Mouse (Mus musculus) macrophage (primary cell): ENCODE measurements around the gene Poglut1. TPM values are rescaled to one million over a fixed set of nuclear protein-coding genes. Genes with fewer than 3 reads are reported as not detected.

Experiments used
- H3K27ac ChIP-seq: fragments of 350-480 bp; formaldehyde crosslinking; 2 replicates; pipeline ENCODE4 v1.9.0; 2021
- H3K36me3 ChIP-seq: fragments of 350-480 bp; formaldehyde crosslinking; 2 replicates; pipeline ENCODE4 v1.9.0; 2021; ENCODE audit errors: inconsistent target
- H3K4me3 ChIP-seq: fragments of 350-480 bp; formaldehyde crosslinking; 2 replicates; pipeline ENCODE4 v1.9.0; 2021; ENCODE audit errors: inconsistent target
- H3K79me2 ChIP-seq: fragments of 350-480 bp; formaldehyde crosslinking; 2 replicates; pipeline ENCODE4 v1.9.0; 2021; ENCODE audit errors: inconsistent target
- WGBS: methylation state at CpG from one replicate; pipeline ENCODE4 v1.1.7; 2026; ENCODE audit warnings: inconsistent platforms; ENCODE audit not compliant: missing documents; 5-methylcytosine and 5-hydroxymethylcytosine counted together
- polyA plus RNA-seq: library from polyadenylated mRNA; stranded (reverse); fragments of 250-400 nt; gene quantifications from 3 replicates; pipeline ENCODE4 v1.2.4, GENCODE M21; 2018; ENCODE audit warnings: inconsistent platforms

Gene Poglut1
- polyA plus RNA-seq, 1 experiment from 2014 or later, result 17.7 TPM

- Histone ChIP-seq H3K4me3 (peak overlapping the region; percentile 96), H3K36me3 (0 out of 2 replicates have a peak, but pooled peaks cover 6% of the 10 kb centered on the region), H3K79me2 (peaks cover 57% of the 10 kb centered on the region), H3K27ac (no peak overlapping the region; the same call in 1 of the 2 replicates)
- 39% methylated on average over 10 of the region's 10 CpGs for WGBS
Observed at GRCm38 (mm10) chr16:38563516-38563915, 13.5 kb upstream of the Poglut1 start.

DNA sequence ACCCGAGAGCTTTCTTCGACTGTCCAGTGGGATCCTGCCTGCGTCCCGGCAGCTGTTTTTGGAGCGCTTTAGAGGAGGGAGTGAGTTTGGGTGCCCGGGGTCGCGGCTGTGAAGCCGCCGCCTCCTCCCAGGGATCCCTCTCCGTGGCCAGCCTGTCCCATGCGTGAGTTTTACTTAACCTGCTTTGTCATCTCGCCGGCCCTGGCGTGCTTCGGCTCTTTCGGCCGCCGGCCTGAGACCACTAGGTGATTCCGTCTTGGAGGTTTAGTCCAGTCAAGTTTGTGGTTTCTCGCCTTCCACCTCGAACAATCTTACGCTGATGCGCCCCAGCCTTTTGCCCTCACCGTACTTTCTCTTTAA is 12.9 kb upstream of the Poglut1 start:
- Histone ChIP-seq H3K79me2 (peaks cover 53% of the 10 kb centered on the region), H3K27ac (peak overlapping the region; percentile 66), H3K36me3 (0 out of 2 replicates have a peak, but pooled peaks cover 6% of the 10 kb centered on the region), H3K4me3 (peak overlapping the region; percentile 96)
- WGBS, result under 1% methylated on average over 25 of the region's 25 CpGs

- peak overlapping the region; percentile 96 for H3K4me3 ChIP-seq
- H3K27ac ChIP-seq, result peak overlapping the region; percentile 66
- 0 out of 2 replicates have a peak, but pooled peaks cover 6% of the 10 kb centered on the region for H3K36me3 ChIP-seq
- peaks cover 47% of the 10 kb centered on the region for H3K79me2 ChIP-seq
- WGBS, result 6% methylated on average over 36 of the region's 37 CpGs
Observed at GRCm38 (mm10) chr16:38562131-38562967, 12.3 kb upstream of the Poglut1 start.

DNA sequence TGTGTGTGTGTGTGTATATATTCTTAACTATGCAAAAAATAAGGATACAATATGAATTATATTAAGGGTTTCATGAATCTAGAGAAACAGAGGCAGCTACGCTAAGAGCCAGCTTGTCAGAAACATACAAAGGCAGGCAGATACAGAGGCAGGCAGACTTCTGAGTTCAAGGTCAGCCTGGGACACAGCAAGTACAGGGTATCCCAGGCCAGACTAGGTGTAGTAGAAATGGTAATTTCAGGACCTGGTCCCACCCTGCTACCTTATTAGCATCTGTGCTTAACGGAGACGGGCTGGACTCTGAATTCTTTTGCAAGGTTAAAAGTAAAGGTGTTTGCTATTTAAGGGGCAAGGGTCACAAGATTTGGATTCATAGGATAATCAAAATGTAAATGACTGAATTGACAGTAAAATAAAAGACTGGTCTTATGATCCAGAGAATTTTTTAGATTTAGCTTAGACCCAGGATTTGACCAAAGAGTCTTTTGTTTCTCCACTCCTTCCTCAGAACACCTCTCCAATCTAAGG is 8.2 kb upstream of the Poglut1 start, which contains the start of gene Tmem39a:
Tmem39a (plus strand) TSS at position 478 of the 528 bp plus-strand sequence.
- Histone ChIP-seq H3K4me3 (no peak within 1 kb of the TSS), H3K36me3 (no peaks in the 10 kb centered on the region), H3K79me2 (peaks cover 6% of the 10 kb centered on the region), H3K27ac (no peak within 1 kb of the TSS)
- 85% methylated on average over 3 of the region's 3 CpGs for WGBS

DNA sequence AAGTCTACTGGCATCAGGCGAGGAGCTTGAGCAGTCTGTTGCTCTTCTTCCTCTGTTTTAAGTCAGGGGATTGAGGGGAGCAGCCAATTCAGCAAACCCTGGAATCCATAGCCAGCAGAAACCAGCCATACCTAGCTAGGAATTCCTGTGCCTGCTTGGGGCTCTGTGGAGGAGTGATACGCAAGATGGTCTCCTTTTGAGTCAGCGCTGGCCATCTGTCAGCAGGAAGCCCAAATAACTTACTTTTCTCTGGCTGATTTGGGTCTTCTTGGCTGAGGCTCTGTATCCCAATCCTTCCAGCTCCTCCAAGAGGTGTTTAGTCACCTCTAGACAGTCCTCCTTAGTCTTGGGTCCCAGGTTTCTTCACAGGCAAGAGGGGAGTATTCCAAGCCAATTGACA is 5.9 kb upstream of the Poglut1 start:
- WGBS, result 92% methylated on average over 3 of the region's 3 CpGs
- no peaks in the 10 kb centered on the region for H3K79me2 ChIP-seq
- no peak overlapping the region for H3K4me3 ChIP-seq
- no peaks in the 10 kb centered on the region for H3K36me3 ChIP-seq
- H3K27ac ChIP-seq, result no peak overlapping the region

DNA sequence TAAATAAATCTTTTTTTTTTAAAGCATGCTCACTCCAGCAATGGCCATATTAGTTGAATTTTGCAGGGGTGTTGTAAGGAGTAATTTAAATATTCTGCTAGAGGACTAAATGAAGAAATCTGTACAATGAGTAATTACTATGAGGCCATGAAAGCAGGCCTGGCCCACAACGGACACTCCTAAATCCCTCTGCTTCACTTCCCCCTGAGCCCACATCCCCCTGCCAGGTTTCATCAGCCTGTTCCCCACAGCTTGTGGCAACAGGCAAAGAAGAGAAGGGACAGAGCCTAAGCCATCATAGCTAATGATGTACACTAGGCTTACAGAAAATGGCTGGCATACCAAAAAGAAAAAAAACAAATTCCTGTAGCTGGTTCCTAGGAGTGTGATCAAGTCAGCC is 2.1 kb downstream of the Poglut1 start:
- no peak overlapping the region for H3K27ac ChIP-seq
- H3K4me3 ChIP-seq, result no peak overlapping the region
- peaks cover 10% of the 10 kb centered on the region; the same call in 1 of the 2 replicates for H3K36me3 ChIP-seq
- no peaks in the 10 kb centered on the region for H3K79me2 ChIP-seq
- WGBS, result 55% methylated on average over 1 of the region's 1 CpGs

DNA sequence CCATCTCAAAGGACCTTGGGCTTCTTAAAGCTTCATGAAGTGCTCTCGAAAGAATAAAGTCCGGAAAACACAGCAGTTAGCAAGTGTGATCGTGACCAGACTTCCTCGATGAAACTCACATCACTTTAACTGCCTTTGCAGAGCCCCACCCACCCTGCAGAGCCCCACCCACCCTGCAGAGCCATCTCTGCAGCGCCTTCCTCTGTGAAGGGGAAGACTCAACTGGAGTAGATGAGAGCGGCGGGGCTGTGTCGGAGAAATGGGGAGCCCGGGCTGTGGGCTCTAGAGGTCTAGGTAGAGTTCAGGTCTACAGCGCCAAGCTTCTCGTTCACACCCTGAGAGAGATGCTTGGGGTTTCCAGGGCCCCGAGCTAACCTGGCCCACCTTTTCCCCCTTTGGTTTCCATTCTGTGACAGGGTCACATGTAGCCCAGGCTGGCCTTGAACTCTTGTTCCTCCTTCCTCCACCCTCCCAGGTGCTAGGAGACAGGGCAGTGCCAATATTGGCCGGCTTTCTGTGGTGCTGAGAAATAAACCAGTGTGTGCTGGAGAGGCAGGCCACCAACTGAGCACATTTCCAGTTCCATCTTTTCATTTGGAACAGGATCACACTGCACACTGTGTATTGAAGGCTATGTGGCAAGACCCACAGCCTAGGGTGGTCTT is 11.2 kb downstream of the Poglut1 start:
- WGBS, result 77% methylated on average over 13 of the region's 13 CpGs

DNA sequence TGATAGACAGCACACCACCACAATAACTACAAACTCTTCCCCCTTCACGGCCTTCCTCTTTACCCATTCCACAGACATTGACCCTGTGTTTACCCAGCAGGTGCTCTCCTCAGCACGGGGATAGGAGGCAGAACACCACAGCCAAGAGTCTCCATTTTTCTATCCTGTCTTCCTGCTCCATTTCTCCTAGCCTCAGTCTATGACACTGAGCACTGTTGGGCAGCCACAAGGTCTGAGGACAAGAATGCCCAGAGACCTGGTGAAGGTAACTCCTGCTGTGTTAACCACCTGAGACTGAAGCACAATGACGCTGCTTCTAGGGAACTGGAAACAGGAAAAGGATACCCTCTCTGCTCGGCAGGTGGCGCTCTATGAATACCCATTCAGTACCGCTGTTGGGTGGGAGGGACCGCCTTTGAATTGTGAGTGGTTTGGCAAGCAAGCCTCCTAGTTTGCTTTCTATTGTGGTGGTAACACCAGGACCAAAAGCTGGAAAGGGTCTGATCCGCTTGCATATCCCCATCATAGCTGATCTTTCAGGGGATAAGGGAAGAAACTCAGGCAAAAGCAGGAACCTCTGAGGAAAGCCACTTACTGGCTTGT is 13.4 kb downstream of the Poglut1 start:
- H3K36me3 ChIP-seq, result peaks cover 19% of the 10 kb centered on the region; the same call in 1 of the 2 replicates
- H3K4me3 ChIP-seq, result no peak overlapping the region
- H3K79me2 ChIP-seq, result no peaks in the 10 kb centered on the region
- H3K27ac ChIP-seq, result no peak overlapping the region
- WGBS, result 51% methylated on average over 8 of the region's 8 CpGs

More for the DNA sequence above, 11.2 kb downstream of the Poglut1 start:
- peaks cover 26% of the 10 kb centered on the region for H3K36me3 ChIP-seq
- H3K27ac ChIP-seq, result no peak overlapping the region
- no peaks in the 10 kb centered on the region for H3K79me2 ChIP-seq
- no peak overlapping the region for H3K4me3 ChIP-seq

DNA sequence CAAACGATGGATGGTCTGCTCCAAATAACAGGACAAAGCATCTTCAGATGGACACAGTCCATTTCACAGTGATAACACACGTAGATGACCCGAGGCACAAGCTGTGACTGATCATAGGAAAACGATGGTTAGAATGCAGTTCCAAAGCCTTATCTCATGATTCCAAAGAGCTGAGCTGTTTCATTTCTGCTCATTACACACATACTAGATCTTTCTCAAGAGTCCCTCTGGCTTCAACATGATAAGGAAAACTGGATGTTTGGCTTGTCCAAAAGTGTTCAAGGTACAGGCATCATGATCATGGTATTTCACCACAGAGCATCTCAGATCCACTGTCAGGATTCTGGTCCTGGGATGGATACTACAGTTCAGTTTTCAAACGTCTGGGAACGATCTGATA is 23.8 kb downstream of the Poglut1 start:
- Histone ChIP-seq H3K27ac (no peak overlapping the region), H3K4me3 (no peak overlapping the region), H3K79me2 (peaks cover 10% of the 10 kb centered on the region; the same call in 1 of the 2 replicates), H3K36me3 (peaks cover 33% of the 10 kb centered on the region)
- WGBS, result 95% methylated on average over 6 of the region's 6 CpGs

GRCm38 (mm10) chr16:38522129-38523084 is 27.7 kb downstream of the Poglut1 start, which contains the start of gene Timmdc1:
Timmdc1 (minus strand) TSS chr16:38522663.
- WGBS, result 1% methylated on average over 73 of the region's 73 CpGs
- H3K27ac ChIP-seq, result peak within 1 kb of the TSS; percentile 84
- H3K4me3 ChIP-seq, result peak within 1 kb of the TSS; percentile 73
- peaks cover 21% of the 10 kb centered on the region; the same call in 1 of the 2 replicates for H3K36me3 ChIP-seq
- peaks cover 15% of the 10 kb centered on the region; the same call in 1 of the 2 replicates for H3K79me2 ChIP-seq

- peak overlapping the region; percentile 73 for H3K4me3 ChIP-seq
- WGBS, result 69% methylated on average over 7 of the region's 8 CpGs
- H3K36me3 ChIP-seq, result peaks cover 29% of the 10 kb centered on the region; the same call in 1 of the 2 replicates
- no peak overlapping the region for H3K27ac ChIP-seq
- H3K79me2 ChIP-seq, result peaks cover 15% of the 10 kb centered on the region; the same call in 1 of the 2 replicates
Observed at GRCm38 (mm10) chr16:38521211-38521987, 28.7 kb downstream of the Poglut1 start.

DNA sequence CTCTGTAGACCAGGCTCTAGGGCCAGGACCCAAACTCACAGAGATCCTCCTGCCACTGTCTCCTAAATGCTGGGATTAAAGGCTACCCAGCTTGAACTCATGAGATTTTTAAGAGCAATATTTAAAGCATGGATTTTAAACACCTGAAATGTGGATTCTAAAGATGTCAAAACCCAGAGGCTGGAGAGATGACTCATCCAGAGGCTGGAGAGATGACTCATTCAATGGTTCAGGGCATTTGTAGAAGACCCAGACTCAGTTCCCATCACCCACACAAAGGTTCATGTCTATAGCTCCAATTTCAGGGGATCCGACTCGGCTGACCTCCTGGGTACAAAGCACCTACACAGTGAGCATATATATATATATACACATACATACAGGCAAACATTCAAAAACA is 30.9 kb downstream of the Poglut1 start:
- H3K79me2 ChIP-seq, result peaks cover 15% of the 10 kb centered on the region; the same call in 1 of the 2 replicates
- H3K4me3 ChIP-seq, result no peak overlapping the region
- WGBS, result 92% methylated on average over 2 of the region's 2 CpGs

DNA sequence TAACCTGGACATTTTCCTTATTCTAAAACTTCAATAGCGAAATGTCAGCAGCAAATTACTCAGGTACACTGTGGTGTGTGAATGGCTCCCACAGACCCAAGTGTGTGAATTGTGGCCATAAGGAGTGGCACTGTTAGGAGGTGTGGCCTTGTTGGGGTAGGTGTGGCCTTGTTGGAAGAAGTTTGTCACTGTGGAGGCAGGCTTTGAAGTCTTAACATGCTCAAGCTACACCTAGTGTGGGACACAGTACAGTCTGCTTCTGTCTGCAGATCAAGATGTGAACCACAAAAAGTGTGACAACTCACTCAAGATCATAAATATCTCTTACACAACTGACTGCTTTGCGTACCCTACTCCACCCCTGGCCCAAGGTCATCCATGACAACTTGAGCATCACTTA is 39.2 kb downstream of the Poglut1 start:
- Histone ChIP-seq H3K36me3 (peaks cover 37% of the 10 kb centered on the region; the same call in 1 of the 2 replicates), H3K4me3 (no peak overlapping the region), H3K79me2 (no peaks in the 10 kb centered on the region), H3K27ac (no peak overlapping the region)
- WGBS, result 97% methylated on average over 2 of the region's 2 CpGs

More for the DNA sequence above, 30.9 kb downstream of the Poglut1 start:
- Histone ChIP-seq H3K36me3 (peaks cover 35% of the 10 kb centered on the region; the same call in 1 of the 2 replicates), H3K27ac (no peak overlapping the region)
